Mouse (Mus musculus) A20 (cell line): ENCODE measurements around the gene Hand1.

Experiments
- DNase-seq: peaks from one replicate; pipeline ENCODE4 v3.0.0-alpha.2; 2011; ENCODE audit warnings: low read depth, low spot score

Gene Hand1

GRCm38 (mm10) chr11:57833296-57833977 lies 819 bp upstream of the Hand1 start:
- DNase-seq = no peak

GRCm38 (mm10) chr11:57831861-57832260 lies 757 bp downstream of the Hand1 start:
- no peak for DNase-seq

GRCm38 (mm10) chr11:57831281-57831781 lies 1.3 kb downstream of the Hand1 start:
- DNase-seq = no peak

GRCm38 (mm10) chr11:57829871-57830775 lies 2.5 kb downstream of the Hand1 start:
- DNase-seq = no peak

- DNase-seq = no peak
These were observed 3.4 kb downstream of the Hand1 start for GRCm38 (mm10) chr11:57828955-57829870.

- DNase-seq = no peak
These were observed 4.6 kb downstream of the Hand1 start for GRCm38 (mm10) chr11:57827915-57828545.

- DNase-seq = no peak
These were observed 5.3 kb downstream of the Hand1 start for GRCm38 (mm10) chr11:57827048-57827914.

GRCm38 (mm10) chr11:57825234-57825633 lies 7.4 kb downstream of the Hand1 start:
- peak; percentile 31 for DNase-seq

GRCm38 (mm10) chr11:57823714-57824113 lies 8.9 kb downstream of the Hand1 start:
- DNase-seq = no peak

- peak; percentile 8 for DNase-seq
These were observed 9.5 kb downstream of the Hand1 start for GRCm38 (mm10) chr11:57823159-57823558.

GRCm38 (mm10) chr11:57819999-57820581 lies 12.5 kb downstream of the Hand1 start:
- peak; percentile 74 for DNase-seq

GRCm38 (mm10) chr11:57818189-57818588 lies 14.4 kb downstream of the Hand1 start:
- no peak for DNase-seq

GRCm38 (mm10) chr11:57813641-57814040 lies 19.0 kb downstream of the Hand1 start:
- no peak for DNase-seq

- DNase-seq = no peak
These were observed 20.4 kb downstream of the Hand1 start for GRCm38 (mm10) chr11:57812212-57812611.

GRCm38 (mm10) chr11:57811006-57811405 lies 21.6 kb downstream of the Hand1 start:
- no peak for DNase-seq

GRCm38 (mm10) chr11:57809732-57810098 lies 22.9 kb downstream of the Hand1 start:
- DNase-seq = no peak

- no peak for DNase-seq
These were observed 23.4 kb downstream of the Hand1 start for GRCm38 (mm10) chr11:57809017-57809731.

GRCm38 (mm10) chr11:57805047-57805446 lies 27.6 kb downstream of the Hand1 start:
- DNase-seq = no peak

- DNase-seq = peak; percentile 41
These were observed 30.1 kb downstream of the Hand1 start for GRCm38 (mm10) chr11:57802511-57802870.
